Mouse (Mus musculus) heart, postnatal 4 days (tissue): ENCODE data around the gene Gp6. TPM values are rescaled to one million over a fixed set of nuclear protein-coding genes. Genes with fewer than 3 reads are reported as not detected.
A peak's percentile ranks its signal among the peaks of the same experiment; 100 is the strongest.
"Not testable (repeated sequence)": the region's sequence is repeated elsewhere in the genome, so short reads cannot be mapped to it uniquely, and the experiment has no call there.

Experiments used
- DNase-seq: peaks from one replicate; pipeline ENCODE4 v3.0.0; 2021
- microRNA-seq, 2 experiments: library from miRNA; unstranded; fragments of <30 nt; microRNA quantifications; one replicate each; pipeline ENCODE4 v1.2.0; 2021 to 2022
- total RNA-seq, 2 experiments: library from RNA; stranded (reverse); gene quantifications; 2 replicates each; pipeline ENCODE4 v1.2.3; 2021

Gp6 gene
- total RNA-seq: under 1 TPM; 0.07 TPM

DNA sequence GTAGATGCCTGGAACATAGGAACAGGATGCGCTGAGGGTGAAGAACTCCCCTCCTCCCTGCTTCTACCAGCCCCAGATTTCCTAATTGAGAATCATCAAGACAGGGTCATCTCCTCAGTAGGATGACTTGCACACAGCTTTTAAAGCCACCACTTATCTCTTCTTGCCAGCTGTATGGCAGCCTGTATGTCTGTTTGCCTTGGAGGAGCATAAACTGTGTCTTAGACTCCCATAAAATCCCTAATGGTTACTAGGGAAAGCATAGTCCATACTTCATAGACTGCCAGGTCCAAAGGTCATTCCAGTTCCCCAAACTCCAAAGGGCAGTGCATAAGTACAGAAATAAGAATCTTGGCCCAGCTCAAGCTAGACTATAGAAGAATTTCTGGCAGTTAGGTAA is at the start of gene Gp6:
Gp6 (minus strand) TSS at position 15 of the 400 bp plus-strand sequence.
- no peak for DNase-seq

DNA sequence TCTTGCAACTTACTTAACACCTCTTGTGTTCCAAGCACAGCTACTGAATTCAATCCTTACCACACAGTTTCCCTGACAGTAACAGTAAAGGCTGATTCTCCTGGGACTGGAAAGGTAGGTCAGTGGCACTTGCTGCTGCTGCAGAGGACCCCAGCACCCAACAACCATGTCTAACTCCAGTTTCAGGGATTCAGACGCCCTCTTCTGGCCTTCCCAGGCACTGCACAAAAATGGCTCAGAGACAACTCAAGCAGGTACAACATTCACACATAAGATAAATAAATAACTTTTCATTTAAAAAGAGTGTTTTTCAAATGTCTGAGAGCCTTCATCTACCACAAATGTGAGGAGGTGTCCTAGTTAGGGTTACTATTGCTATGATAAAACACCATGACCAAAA is 49.6 kb upstream of the Gp6 start:
- DNase-seq: no peak

DNA sequence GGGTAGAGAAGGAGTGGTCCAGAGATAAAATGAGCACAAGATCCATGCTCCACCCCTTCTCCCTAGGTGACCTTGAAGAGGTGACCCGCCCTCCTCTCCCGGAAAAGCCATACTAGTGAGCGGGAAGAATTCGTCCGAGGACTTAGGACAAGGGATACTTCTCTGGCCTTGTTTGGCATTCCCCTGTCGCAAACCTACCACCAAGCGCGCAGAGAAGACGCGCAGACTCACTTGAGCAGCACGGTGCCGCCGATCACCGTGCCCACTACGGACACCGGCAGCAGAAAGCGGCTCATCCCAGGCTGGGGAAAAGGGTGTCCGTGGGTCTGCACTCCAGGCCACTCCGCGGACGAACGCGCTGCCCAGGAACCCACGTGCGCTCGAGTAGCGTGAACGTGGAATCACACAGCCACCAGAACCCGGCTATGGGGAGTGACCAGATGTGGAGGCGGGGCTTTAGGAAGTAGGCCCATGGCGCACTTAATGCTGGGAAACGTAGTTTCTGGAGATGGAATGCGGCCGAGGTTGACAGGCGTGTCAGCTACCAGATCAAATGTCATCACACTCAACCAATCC is 47.8 kb upstream of the Gp6 start, which contains the start of gene Rdh13:
Rdh13 (minus strand) TSS at position 434 of the 576 bp plus-strand sequence.
- peak; percentile 90 for DNase-seq

DNA sequence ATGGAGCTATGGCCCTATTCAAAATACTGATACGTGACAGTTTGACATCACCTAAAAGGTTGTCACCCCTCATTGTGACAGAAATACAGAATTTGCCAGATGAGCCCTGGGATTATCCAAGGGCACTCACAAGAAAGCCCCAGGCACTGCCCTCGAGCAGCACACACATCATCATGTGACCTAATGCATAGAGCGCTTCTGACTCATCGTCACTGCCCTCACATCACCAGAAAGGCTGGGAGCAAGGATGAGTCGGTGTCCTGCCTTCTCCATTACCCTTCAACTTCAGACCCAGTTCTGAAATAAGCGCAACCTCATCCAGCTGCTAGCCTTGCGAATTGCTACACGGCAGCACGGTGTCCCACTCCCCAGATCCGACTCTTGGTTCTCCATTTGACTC is 43.0 kb upstream of the Gp6 start:
- no peak for DNase-seq

DNA sequence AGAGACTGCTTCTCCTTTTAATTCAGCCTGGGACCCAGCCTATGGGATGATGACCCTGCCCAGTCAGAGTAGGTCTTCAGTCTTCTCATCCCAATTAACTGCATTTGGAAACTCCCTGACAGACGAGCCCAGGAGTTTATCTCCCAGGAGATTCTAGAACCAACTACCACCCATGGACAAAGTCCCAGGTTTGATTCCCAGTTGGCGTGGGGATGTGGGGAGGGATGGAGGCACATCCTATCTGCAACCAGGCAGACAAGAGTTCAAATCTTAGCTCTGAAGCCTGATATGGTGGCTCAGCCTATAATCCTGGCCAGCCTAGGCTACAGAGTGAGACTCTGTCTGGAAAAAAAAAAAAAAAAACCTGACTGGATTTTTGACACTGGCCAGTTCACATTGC is 40.2 kb upstream of the Gp6 start:
- DNase-seq: no peak

DNA sequence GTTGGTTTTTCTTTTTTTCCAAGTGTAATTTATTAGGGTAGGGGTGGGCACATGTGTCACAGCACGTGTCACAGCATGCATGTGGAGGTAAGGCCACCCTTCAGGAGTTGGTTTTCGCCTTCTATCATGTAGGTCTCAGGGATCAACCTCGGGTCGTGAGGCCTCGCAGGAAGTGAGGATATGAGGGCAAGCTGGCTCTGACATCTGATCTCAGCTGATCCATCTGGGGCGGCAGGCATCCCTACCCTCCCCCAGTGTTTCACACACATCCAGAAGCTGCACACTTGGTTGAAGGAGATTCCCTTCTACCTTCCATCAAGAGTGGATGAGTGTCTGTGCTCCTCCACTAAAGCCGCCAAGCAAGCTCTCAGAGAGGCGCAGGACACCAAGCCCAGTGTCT is 34.5 kb upstream of the Gp6 start:
- no peak for DNase-seq

DNA sequence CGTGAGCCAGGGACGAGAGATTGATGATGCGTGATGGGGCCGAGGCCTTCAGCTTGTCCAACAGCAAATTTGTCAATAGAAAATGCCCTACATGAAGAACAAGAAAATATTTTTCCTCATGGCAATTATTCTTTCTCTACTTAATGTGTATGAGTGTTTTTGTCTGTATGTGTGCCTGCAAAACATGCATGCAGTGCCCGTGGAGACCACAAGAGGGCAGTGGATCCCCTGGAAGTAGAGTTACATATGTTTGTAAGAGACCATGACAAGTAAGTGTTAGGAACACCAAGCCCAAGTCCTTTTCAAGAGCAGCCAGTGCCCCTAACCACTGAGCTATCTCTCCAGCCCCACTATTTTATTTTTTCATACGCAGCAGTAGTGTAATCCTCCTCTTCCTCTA is 34.0 kb upstream of the Gp6 start:
- DNase-seq: peak; percentile 85

DNA sequence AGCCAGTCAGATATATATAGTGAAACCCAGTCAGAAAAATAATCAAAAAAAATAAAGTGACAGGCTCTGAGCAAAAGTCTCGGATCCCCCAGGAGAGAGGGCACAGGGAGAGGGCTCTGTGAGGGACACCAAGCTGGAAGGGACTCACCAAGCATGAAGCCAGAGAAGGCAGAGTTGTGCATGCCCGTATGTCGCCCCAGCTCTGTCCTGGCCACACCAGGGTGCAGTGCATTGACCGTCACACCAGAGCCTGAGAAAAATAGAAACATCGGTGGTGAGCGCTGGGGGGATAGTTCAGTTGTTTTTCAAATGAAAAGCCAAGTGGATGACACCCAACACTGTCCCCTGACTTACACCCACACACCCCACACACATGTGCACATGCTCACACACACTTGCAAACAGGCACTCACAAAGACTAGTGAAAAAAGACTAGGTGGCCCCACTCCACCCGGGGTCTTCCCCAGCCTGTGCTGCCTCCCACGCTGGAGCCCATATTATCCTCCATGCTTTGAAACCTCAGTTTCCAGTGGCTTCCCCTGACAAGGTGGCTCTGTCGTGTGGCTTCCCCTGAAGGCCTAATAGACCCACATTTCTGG is 32.8 kb upstream of the Gp6 start:
- DNase-seq: no peak

DNA sequence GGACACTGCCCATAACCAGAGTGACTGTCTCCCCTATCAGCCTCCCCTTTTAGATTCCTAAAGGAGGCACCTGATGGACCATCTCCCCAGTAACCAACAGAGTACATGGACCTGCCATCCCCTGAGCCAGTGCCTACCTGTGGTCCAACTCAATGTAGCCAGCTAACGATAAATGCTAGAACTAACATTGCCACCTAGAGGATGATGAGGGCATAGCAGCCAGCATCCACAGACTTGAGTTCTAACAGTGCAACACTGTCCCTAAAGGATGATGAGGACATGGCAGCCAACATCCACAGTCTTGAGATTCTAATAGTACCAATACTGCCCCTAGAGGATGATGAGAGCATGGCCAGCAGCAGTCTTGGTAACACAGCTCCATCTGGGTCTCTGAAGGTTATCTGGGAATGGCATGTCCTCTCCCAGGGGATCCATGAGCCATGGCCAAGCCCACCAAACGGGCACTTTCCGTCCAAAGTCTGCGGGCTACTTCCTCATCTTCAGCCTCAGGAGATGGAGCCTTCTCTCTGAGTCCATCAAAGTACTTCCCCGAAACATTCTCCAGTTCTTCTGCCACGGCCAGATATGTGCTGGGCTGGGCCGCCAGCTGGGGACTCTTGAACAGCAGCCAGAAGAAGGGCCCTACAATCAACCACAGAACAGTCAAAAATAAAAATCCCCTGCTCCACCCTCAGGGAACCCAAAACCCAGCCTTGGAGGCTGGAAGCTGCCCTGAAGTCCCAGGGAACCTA is 29.8 kb upstream of the Gp6 start:
- DNase-seq: peak; percentile 90

DNA sequence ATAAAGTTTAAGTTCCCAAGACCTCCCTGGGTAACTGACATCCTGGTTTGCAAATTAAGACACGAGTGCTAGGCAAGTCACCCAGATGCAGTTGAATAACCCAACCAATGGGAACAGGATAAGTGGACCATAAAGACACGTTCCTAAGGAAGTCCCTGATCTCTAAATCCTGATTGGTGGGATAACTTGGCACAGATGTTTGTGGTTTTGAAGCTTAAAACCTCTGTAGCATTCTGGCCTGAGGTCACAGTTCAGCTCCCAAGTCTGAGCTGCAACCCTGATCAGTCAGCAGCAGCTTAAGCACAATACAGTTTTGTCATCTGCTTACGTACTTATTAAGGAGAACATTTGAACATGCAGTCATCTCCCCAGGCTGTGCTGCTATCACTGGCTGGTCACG is 22.7 kb upstream of the Gp6 start:
- no peak for DNase-seq

DNA sequence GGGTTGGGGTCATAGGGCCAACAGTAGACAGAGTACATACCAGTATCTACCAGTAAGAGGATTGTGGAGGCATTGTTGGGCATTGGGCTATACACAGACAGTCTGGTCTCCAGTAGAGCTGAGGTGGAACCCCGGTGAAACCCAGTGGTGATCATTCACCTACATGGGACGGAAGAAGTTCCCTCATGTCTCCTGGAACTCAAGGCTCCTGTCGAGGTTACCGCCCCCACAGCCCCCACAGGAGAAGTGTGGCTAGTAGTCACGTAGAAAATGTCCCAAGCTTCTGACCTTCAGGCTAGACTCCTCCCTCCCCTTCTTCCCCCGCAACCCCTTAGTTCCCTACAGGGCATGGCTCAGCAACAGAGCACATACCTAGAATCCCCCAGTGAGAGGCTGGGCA is 22.1 kb upstream of the Gp6 start:
- DNase-seq: no peak

DNA sequence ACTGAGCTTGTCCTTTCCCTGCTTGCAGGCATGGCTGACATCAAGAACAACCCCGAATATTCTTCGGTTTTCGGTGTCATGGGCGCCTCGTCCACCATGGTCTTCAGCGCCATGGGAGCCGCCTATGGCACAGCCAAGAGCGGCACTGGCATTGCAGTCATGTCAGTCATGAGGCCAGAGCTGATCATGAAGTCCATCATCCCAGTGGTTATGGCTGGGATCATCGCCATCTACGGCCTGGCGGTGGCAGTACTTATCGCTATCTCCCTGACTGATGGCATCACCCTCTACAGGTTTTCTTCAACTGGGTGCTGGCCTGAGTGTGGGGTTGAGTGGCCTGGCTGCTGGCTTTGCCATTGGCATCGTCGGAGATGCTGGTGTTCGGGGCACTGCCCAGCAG is 14.9 kb upstream of the Gp6 start:
- not testable (repeated sequence) for DNase-seq

DNA sequence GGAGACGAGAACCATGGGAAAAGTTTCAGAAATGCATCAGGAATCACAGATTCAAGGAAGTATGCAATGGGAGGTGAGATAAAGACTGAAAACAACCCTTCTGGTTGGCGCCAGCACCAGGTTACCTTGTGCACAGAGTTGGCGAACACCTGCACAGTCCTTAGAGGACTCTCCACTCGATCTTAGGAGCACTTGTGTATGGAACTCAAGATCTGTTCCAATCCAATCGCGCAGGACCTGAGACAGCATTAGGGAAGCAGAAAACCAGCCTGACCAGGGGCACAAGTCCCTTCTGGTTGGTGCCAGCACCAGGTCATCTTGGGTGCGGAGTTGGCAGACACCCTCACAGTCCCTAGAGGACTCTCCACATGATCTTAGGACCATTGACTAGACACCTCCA is 24.0 kb downstream of the Gp6 start:
- DNase-seq: no peak

DNA sequence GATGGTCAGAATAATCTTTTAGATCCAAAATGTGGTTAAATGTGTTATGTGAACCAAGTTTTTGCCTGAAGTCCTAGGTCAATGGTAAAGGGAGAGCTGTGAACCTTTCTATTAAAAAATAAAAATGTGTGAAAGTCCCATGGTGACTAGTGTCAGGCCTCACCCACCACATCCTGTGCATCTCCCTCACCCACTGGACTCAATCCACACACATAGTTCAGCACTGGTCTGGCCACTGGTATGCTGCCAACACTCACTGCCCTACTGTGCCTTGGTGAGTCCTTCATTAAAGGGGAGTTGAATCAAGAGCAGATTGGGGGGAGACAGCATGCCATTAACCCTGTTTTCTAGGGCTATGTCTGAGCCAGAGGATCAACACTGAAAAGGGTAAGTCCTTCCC is 60.0 kb downstream of the Gp6 start, which contains the start of gene Ncr1:
Ncr1 (plus strand) TSS at position 216 of the 400 bp plus-strand sequence.
- DNase-seq: no peak

DNA sequence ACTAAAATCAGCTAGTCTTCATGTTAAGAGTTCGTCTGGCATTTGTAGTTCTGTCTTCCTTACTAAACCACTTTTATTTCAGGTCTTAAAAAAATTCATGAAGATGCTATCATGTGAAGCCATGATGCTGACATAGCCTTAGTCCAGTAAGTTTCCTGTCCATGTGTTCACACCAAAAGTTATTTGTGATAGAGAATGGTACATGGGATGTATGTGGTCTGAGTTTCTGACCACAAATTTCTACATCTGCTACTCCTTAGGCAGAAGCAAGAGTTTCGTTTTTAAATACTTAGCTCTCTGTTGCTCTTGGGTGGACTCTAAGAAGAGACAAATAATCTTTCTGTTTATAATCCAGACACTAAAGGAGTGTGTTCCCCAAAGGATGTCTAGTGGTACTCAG is 74.2 kb downstream of the Gp6 start:
- no peak for DNase-seq

Small RNAs within 50 kb of the gene (microRNA-seq; reads per million reads assigned to microRNA genes)
- gene Gm24605 (0 reads per million in 2 experiments), gene Gm24752 (0 reads per million in 2 experiments), gene Gm25349 (0 reads per million in 2 experiments)

Other genes starting within 250 kb of the Gp6 start
- gene Leng9, start 247.4 kb downstream of the Gp6 start, total RNA-seq: 1 to 10 TPM; 2.1 to 3.0 TPM
- gene Cdc42ep5, start 232.9 kb downstream of the Gp6 start, total RNA-seq: 10 to 100 TPM; 13.6 to 14.0 TPM
- under 1 TPM; 0.21 to 0.32 TPM for gene Lilra5, start 160.0 kb downstream of the Gp6 start, total RNA-seq
- gene Ncr1, start 60.0 kb downstream of the Gp6 start, total RNA-seq: not detected
- gene Rdh13, start 47.9 kb upstream of the Gp6 start, total RNA-seq: 10 to 100 TPM; 30.4 to 36.4 TPM
- gene Eps8l1, start 62.9 kb upstream of the Gp6 start, total RNA-seq: 1 to 10 TPM; 1.6 to 2.7 TPM
- gene Ppp1r12c, start 103.9 kb upstream of the Gp6 start, total RNA-seq: 10 to 100 TPM; 89.8 to 92.3 TPM
- 10 to 100 TPM; 48.7 to 59.0 TPM for gene Tnnt1, start 118.6 kb upstream of the Gp6 start, total RNA-seq
- gene Tnni3, start 126.5 kb upstream of the Gp6 start, total RNA-seq: 1,000 to 10,000 TPM; 4,693 to 5,168 TPM
- gene Dnaaf3, start 134.7 kb upstream of the Gp6 start, total RNA-seq: under 1 TPM; 0.41 to 0.57 TPM
- 1 to 10 TPM; 1.1 to 1.5 TPM for gene Syt5, start 149.8 kb upstream of the Gp6 start, total RNA-seq
- gene Ptprh, start 206.3 kb upstream of the Gp6 start, total RNA-seq: not detected
- gene Tmem86b, start 233.7 kb upstream of the Gp6 start, total RNA-seq: 1 to 10 TPM; 6.6 to 8.5 TPM